Mouse (Mus musculus): ENCODE data around the gene Fbln5. TPM values are rescaled to one million over a fixed set of nuclear protein-coding genes. Genes with fewer than 3 reads are reported as not detected.

The Fbln5 gene
- polyA plus RNA-seq, 1 experiment from 2014 or later: 61.1 TPM

- Histone ChIP-seq H3K27me3 (replicated peaks) (no peaks in the 10 kb centered on the region), H3K27ac (no peak overlapping the region), H3K4me1 (0 out of 2 replicates have a peak, but pooled peaks cover 6% of the 10 kb centered on the region), H3K36me3 (no peaks in the 10 kb centered on the region), H3K9me3 (no peaks in the 10 kb centered on the region), H3K9ac (no peak overlapping the region), H3K4me2 (no peak overlapping the region), H3K4me3 (replicated peaks) (no peak overlapping the region)
- WGBS: 76% methylated on average over 5 of the region's 5 CpGs
- ATAC-seq (ENCODE audit: insufficient read depth, low FRiP score, low read depth): no peak
Measured at GRCm38 (mm10) chr12:101776383-101776782, 42.5 kb downstream of the Fbln5 start.

GRCm38 (mm10) chr12:101774116-101774515, 44.7 kb downstream of the Fbln5 start:
- Histone ChIP-seq H3K27me3 (replicated peaks) (no peaks in the 10 kb centered on the region), H3K4me3 (replicated peaks) (no peak overlapping the region), H3K4me2 (no peak overlapping the region), H3K4me1 (0 out of 2 replicates have a peak, but pooled peaks cover 6% of the 10 kb centered on the region), H3K27ac (no peak overlapping the region), H3K9ac (no peak overlapping the region), H3K36me3 (no peaks in the 10 kb centered on the region), H3K9me3 (no peaks in the 10 kb centered on the region)
- 41% methylated on average over 4 of the region's 4 CpGs for WGBS
- no peak for ATAC-seq (ENCODE audit: insufficient read depth, low FRiP score, low read depth)

GRCm38 (mm10) chr12:101772962-101773361, 45.9 kb downstream of the Fbln5 start:
- H3K9ac ChIP-seq: no peak overlapping the region
- no peaks in the 10 kb centered on the region for H3K9me3 ChIP-seq
- H3K4me1 ChIP-seq: peaks cover 9% of the 10 kb centered on the region; the same call in 1 of the 2 replicates
- no peaks in the 10 kb centered on the region for H3K27me3 ChIP-seq (replicated peaks)
- H3K36me3 ChIP-seq: no peaks in the 10 kb centered on the region
- ATAC-seq (ENCODE audit: insufficient read depth, low FRiP score, low read depth): no peak; the same call in 1 of the 2 replicates
- no peak overlapping the region for H3K4me2 ChIP-seq
- H3K4me3 ChIP-seq (replicated peaks): no peak overlapping the region
- H3K27ac ChIP-seq: no peak overlapping the region
- WGBS: 34% methylated on average over 3 of the region's 3 CpGs

- 82% methylated on average over 5 of the region's 5 CpGs for WGBS
- no peak for ATAC-seq (ENCODE audit: insufficient read depth, low FRiP score, low read depth)
Measured at GRCm38 (mm10) chr12:101770283-101771015, 48.4 kb downstream of the Fbln5 start.

GRCm38 (mm10) chr12:101767306-101768053, 51.4 kb downstream of the Fbln5 start:
- Histone ChIP-seq H3K9ac (no peak overlapping the region), H3K9me3 (no peaks in the 10 kb centered on the region), H3K4me1 (peaks cover 11% of the 10 kb centered on the region; the same call in 1 of the 2 replicates), H3K4me2 (no peak overlapping the region), H3K4me3 (replicated peaks) (no peak overlapping the region), H3K36me3 (no peaks in the 10 kb centered on the region; the same call in 1 of the 2 replicates), H3K27ac (peak overlapping the region; percentile 79), H3K27me3 (replicated peaks) (no peaks in the 10 kb centered on the region)
- 37% methylated on average over 9 of the region's 9 CpGs for WGBS
- ATAC-seq (ENCODE audit: insufficient read depth, low FRiP score, low read depth): peak; percentile 73

More at GRCm38 (mm10) chr12:101770283-101771015, 48.4 kb downstream of the Fbln5 start:
- no peak overlapping the region for H3K27ac ChIP-seq
- H3K4me3 ChIP-seq (replicated peaks): no peak overlapping the region
- no peak overlapping the region for H3K9ac ChIP-seq
- no peak overlapping the region for H3K4me2 ChIP-seq
- H3K36me3 ChIP-seq: no peaks in the 10 kb centered on the region; the same call in 1 of the 2 replicates
- H3K4me1 ChIP-seq: peaks cover 17% of the 10 kb centered on the region; the same call in 1 of the 2 replicates
- H3K9me3 ChIP-seq: no peaks in the 10 kb centered on the region
- H3K27me3 ChIP-seq (replicated peaks): no peaks in the 10 kb centered on the region

GRCm38 (mm10) chr12:101766228-101766852, 52.5 kb downstream of the Fbln5 start:
- H3K4me3 ChIP-seq (replicated peaks): no peak overlapping the region
- WGBS: 65% methylated on average over 3 of the region's 3 CpGs
- no peak overlapping the region for H3K9ac ChIP-seq
- H3K27me3 ChIP-seq (replicated peaks): no peaks in the 10 kb centered on the region
- H3K4me2 ChIP-seq: no peak overlapping the region
- H3K27ac ChIP-seq: peak overlapping the region; percentile 79; the same call in 1 of the 2 replicates
- peaks cover 11% of the 10 kb centered on the region; the same call in 1 of the 2 replicates for H3K4me1 ChIP-seq
- no peaks in the 10 kb centered on the region; the same call in 1 of the 2 replicates for H3K36me3 ChIP-seq
- H3K9me3 ChIP-seq: no peaks in the 10 kb centered on the region
- ATAC-seq (ENCODE audit: insufficient read depth, low FRiP score, low read depth): no peak

- peaks cover 11% of the 10 kb centered on the region; the same call in 1 of the 2 replicates for H3K4me1 ChIP-seq
- no peak overlapping the region for H3K27ac ChIP-seq
- no peaks in the 10 kb centered on the region for H3K27me3 ChIP-seq (replicated peaks)
- no peak for ATAC-seq (ENCODE audit: insufficient read depth, low FRiP score, low read depth)
- H3K9me3 ChIP-seq: no peaks in the 10 kb centered on the region
- no peaks in the 10 kb centered on the region; the same call in 1 of the 2 replicates for H3K36me3 ChIP-seq
- no peak overlapping the region for H3K4me2 ChIP-seq
- 75% methylated on average over 5 of the region's 5 CpGs for WGBS
- no peak overlapping the region for H3K4me3 ChIP-seq (replicated peaks)
- H3K9ac ChIP-seq: no peak overlapping the region
Measured at GRCm38 (mm10) chr12:101764870-101765269, 54.0 kb downstream of the Fbln5 start.

GRCm38 (mm10) chr12:101763065-101763464, 55.8 kb downstream of the Fbln5 start:
- ATAC-seq (ENCODE audit: insufficient read depth, low FRiP score, low read depth): no peak
- no peak overlapping the region for H3K27ac ChIP-seq
- WGBS: 64% methylated on average over 3 of the region's 3 CpGs

GRCm38 (mm10) chr12:101762054-101762453, 56.8 kb downstream of the Fbln5 start:
- Histone ChIP-seq H3K4me1 (peaks cover 7% of the 10 kb centered on the region; the same call in 1 of the 2 replicates), H3K4me2 (no peak overlapping the region), H3K4me3 (replicated peaks) (no peak overlapping the region), H3K36me3 (no peaks in the 10 kb centered on the region; the same call in 1 of the 2 replicates), H3K27ac (no peak overlapping the region), H3K9ac (no peak overlapping the region), H3K27me3 (replicated peaks) (no peaks in the 10 kb centered on the region), H3K9me3 (no peaks in the 10 kb centered on the region)
- WGBS: 81% methylated on average over 5 of the region's 5 CpGs
- no peak for ATAC-seq (ENCODE audit: insufficient read depth, low FRiP score, low read depth)

More at GRCm38 (mm10) chr12:101763065-101763464, 55.8 kb downstream of the Fbln5 start:
- Histone ChIP-seq H3K4me1 (peaks cover 9% of the 10 kb centered on the region; the same call in 1 of the 2 replicates), H3K27me3 (replicated peaks) (no peaks in the 10 kb centered on the region), H3K9me3 (no peaks in the 10 kb centered on the region), H3K36me3 (no peaks in the 10 kb centered on the region; the same call in 1 of the 2 replicates), H3K4me2 (no peak overlapping the region), H3K9ac (no peak overlapping the region), H3K4me3 (replicated peaks) (no peak overlapping the region)

- H3K4me1 ChIP-seq: no peaks in the 10 kb centered on the region
- no peak overlapping the region for H3K9ac ChIP-seq
- H3K36me3 ChIP-seq: no peaks in the 10 kb centered on the region
- ATAC-seq (ENCODE audit: insufficient read depth, low FRiP score, low read depth): 0 out of 2 replicates have a peak, but pooled peaks have one; percentile 51
- H3K4me3 ChIP-seq (replicated peaks): no peak overlapping the region
- H3K4me2 ChIP-seq: no peak overlapping the region
- H3K27ac ChIP-seq: no peak overlapping the region; the same call in 1 of the 2 replicates
- no peaks in the 10 kb centered on the region for H3K9me3 ChIP-seq
- WGBS: 51% methylated on average over 6 of the region's 6 CpGs
- no peaks in the 10 kb centered on the region for H3K27me3 ChIP-seq (replicated peaks)
Measured at GRCm38 (mm10) chr12:101759440-101760045, 59.3 kb downstream of the Fbln5 start.

- Histone ChIP-seq H3K9me3 (no peaks in the 10 kb centered on the region), H3K27me3 (replicated peaks) (no peaks in the 10 kb centered on the region), H3K27ac (peak overlapping the region; percentile 28; the same call in 1 of the 2 replicates), H3K4me3 (replicated peaks) (no peak overlapping the region), H3K4me1 (no peaks in the 10 kb centered on the region), H3K36me3 (no peaks in the 10 kb centered on the region), H3K9ac (no peak overlapping the region), H3K4me2 (no peak overlapping the region)
- ATAC-seq (ENCODE audit: insufficient read depth, low FRiP score, low read depth): no peak
Measured at GRCm38 (mm10) chr12:101758698-101759097, 60.2 kb downstream of the Fbln5 start.

All from stomach, embryonic 15.5 days (tissue).